Mouse (Mus musculus) 416B (cell line): ENCODE results near the gene Coq9.

Source experiments
- DNase-seq: peaks from one replicate; pipeline ENCODE4 v3.0.0; 2011; ENCODE audit warnings: low read depth

The Coq9 gene

DNA sequence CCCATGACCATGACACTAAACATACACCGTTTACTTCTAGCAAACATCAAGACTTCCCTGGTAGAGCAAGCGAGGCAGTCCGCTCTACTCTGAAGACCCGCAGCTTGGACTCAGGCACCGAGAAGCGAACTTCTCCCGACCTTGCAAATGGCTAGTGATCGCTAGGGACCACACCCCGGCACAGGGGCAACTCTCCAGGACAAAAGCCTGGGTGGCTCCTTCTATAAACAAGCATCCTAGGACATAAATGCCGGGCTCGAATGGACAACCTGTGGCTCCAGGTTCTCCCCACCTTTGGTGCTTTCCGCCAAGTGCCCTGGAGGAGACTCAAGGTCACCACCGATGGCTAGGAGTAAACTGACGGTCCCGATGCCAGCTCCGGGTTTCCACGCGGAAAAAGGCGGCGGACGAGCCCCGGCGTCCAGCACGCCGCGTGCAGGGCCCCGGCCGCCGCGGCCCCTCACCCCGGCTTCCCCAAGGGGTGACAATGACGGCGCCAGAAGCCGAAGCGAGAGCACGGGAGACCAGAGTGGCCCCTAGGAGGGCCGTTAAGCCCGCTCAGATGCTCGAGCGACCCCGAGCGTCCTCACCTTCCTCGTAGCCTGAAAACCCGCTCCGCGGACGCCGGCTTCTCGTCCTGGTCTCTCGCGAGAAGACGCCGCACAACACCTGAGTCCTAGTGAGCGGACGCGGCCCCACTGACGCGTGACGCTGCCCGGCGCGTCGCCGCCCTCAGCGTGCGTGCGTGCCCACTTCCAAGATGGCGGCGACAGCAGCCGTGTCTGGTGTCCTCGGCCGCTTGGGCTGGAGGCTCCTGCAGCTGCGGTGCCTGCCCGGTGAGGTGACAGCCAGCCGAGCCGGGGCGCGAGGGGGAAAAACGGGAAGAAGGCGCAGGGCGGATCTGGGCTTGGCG, at the start of gene Coq9, which contains the start of gene Ciapin1:
Gene Coq9, plus strand, starts transcription at position 660 of the 913 bp plus-strand sequence.
Gene Ciapin1, minus strand, starts transcription at position 697 of the 913 bp plus-strand sequence.
- DNase-seq, result peak; percentile 96

DNA sequence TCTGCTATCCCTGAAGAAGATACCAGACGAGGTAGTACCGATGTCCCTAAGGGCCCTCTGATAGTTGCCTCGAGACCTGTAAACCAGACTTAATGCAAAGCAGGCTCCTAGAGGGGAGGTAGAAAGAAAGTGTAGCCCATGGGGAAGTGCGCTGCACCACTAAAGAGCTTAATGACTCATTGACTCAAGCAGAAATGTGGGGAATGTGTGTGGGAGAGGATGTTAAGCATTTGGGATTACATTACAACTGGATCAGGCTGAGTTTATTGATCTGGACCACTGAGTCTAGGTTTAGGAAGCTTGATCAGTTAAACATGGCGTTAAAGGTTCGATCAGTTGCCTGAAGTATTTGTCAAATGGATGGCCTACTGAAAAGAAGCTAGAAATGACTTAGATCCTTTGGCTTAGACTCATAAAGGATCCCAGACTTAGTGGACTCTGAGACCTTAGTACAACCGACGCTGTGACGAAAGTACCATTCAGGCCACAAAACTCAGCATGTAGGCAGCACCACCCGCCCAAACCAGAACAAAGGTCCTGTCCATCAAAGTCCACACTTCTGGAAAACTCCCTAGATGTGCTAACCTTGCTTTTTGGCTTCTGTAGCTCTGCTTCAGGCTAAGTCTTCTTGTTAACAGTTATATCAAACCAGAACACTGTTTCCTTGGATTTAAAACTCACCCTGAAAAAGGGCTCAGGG, 48.7 kb upstream of the Coq9 start:
- no peak for DNase-seq

DNA sequence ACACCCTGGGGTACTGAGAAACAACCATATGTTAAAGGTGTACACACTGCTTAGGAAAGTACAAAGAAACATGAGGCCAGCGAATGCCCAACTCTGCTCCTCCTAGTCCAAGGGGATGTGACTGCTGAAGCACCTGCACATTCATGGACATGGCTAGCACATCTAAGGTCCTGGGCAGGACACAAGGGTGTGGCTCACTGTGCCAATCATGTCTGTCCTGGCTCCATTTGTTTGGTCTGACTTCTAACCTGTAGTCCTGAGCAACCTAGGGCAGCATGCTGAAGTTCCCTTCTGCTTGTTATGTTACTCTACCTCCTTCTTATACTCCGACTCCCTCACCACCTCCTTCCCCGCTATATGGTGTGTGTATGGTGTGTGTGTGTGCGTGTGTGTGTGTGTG, 43.8 kb upstream of the Coq9 start:
- no peak for DNase-seq

DNA sequence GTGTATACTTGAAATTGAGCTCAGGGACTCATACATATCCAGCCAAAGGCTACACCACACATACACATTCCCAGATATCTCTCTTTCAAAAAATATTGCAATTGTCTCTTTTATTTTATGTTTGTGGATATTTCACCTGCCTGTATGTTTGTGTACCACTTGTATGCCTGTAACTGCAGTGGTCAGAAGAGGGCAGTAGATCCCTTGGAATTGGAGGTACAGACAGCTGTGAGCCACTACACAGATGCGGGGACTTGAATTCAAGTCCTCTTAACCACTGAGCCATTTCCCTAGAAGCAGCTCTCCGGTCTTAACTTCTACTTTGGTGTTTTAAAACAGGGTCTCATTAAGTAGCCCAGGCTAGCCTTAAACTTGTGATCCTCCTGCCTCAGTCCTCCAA, 43.3 kb upstream of the Coq9 start:
- peak; percentile 72 for DNase-seq

DNA sequence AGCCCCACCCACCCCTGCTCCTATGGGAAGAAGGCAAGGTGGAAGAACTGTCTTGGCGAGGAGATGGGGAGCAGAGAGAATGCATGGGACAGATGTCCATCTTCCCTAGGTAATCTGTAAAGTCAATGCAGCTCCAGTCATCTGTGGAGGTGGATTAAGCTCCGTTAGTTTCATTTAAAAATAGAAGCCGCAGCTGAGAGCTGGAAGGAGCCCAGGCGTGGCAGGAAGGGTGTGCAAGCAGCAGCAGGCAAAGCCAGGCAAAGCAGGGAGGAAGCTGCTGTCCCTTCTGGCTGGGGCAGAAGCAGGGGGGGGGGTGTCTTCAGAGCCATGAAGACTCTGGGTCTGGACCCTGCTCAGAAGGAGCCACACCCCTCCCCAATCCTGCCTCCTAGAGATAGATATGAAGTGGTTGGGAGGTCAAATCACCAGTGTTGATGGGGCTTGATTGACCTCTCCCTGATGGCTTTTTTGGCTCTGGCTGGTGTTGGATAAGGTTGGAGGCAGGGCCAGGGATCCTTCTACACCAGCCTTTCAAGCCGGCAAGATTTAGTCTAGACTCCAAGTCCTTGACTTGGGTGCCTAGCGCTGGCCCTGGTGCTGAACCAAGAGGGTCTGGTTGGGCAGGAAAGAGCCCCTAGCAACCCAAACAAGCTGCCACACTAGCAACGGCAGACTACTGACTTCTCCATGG, 37.7 kb upstream of the Coq9 start:
- DNase-seq, result peak; percentile 55

DNA sequence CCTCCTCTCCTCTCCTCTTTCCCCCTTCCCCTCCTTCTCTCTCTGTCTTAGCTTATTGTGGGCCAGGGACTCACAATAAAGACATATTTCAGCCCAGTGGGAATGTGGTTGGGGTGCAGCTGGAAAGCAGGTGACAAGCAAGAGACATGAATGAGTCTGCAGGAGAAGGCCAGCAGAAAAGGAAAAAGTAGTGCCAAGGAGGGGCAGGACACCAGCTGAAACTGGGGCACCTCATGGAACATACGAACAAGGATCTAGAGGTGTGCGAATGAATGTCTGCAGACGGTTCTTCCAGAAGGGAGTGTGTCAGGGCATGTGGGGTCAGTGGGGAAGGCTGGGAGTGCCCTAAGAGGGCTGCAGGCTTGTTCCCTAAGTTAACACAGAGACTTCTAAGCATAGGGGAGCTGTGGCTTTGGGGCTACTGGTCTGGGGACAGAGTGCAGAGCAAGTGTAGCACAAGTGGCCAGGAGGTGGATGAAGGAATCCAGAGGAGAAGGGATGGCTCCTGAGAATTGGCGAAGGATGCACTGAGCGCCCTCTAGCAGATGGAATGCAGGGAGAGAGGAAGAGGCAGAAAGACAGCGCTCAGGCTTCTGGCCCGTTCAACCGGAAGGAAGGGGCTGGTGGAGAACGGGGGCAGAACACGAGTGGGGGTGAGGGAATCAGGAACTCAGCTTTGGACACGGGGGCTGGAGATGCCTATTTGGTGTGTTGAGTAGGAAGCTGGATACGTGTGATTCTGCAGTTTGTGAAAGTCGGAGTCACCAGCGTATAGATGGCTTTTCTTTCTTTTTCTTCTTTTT, 36.6 kb upstream of the Coq9 start:
- DNase-seq, result no peak

DNA sequence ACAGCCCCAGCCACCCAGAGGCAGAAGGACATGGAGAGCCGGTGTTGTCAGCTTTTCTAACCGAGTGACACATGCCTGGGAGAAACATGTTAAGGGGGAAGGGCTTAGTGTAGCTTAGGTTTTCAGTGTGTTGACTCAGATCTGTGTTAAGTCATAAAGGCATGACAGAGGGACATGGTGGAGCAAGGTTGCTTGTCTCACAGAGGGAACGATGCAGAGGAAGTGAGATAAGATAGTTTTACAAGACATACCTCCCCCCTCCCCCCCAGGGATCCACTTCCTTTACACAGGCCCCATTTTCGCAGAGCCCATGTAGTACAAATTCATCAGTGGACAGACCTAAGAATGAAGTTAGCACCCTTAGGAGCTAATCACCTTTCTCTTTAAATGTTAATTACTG, 35.7 kb upstream of the Coq9 start:
- DNase-seq, result peak; percentile 88

DNA sequence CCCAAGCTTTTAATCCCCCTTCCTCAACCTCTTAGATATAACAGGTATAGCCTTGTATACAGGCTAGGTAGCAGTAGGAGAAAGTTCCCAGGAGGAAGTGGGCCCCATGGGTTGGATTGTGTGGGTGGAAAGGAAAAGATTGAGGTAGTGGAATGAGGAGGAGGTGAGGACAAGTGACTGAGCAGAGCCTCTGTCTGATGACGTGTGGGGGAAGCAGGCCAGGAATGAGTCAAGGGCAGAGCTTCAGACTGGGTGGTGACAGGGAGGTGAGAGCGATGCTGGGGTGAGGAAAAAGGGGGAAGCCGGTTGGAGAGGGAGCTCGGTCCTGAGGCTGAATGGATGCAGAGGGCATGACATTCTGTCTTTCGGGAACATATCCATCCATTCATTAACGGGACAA, 34.6 kb upstream of the Coq9 start:
- DNase-seq, result peak; percentile 23

DNA sequence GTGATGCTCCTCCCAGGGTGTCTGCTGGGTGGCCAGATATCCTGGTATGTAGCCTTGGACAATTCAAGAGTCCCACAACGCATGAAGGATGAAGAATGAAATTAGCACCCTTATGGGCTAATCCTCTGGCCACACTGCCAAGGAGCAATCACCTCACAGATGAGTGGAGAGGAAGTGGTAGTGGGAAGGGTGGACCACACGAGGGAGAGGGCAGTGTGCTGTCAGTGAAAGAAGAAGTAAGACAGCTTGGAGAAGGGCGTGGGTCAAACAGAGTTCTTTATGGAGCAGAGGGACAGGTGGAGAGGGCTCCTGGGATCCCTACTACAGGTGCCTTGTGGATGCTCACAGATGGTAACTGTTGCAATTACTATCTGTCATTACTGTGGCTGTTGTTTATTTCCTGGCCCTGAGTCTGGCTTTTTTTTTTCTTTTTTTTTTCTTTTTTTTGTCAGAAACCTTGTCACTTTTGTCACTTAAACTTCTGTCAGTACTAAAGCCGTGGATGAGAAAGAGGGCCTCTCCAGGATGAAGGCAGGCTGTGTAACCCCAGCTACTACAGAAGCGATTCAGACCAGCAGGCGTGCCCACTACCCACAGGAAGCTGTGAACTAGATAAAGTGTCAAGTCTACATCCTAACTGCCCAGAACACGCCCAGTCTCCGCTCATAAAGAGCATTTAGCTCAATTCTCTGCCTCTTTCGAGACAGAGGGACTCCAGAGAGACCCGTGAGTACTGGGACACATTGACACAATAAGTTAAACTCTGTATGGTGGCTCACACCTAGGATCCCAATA, 33.4 kb upstream of the Coq9 start:
- peak; percentile 87 for DNase-seq

DNA sequence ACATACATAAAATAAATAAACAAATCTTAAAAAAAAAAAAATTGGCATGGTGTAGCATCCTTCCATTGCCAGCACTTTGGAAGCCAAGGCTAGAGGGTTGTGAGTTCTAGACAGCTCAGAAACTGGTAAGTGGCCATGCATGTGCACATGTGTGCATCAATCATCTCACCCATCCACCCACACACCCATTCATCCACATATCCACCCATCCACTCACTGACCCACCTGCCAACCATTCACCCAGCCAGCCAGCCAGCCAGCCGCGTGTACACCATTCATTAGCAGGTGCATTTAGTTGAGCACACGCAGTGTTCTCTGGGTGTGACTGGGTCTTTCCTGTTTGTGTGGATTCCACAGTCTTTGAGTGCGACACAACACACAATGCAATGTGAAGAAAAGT, 32.3 kb upstream of the Coq9 start:
- no peak for DNase-seq

DNA sequence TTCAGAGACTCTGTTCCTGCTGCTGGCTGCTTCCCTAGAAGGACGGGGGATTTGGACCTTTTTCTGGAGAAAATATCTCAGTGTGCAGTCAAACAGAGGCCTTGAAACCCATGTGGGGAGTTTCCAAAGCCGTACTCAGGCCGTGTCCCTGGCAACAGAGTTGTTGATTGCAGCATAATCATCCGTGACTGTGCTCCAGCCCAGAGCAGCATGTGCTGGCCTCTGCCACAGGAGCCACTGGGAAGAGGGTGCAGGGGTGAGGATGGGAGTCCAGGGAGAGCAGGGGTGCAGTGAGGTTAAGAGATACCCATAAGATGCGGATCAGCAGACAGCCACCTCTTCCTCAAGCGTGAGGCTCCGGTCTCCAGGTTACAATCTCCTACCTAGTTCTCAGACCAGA, 30.6 kb upstream of the Coq9 start:
- DNase-seq, result no peak

DNA sequence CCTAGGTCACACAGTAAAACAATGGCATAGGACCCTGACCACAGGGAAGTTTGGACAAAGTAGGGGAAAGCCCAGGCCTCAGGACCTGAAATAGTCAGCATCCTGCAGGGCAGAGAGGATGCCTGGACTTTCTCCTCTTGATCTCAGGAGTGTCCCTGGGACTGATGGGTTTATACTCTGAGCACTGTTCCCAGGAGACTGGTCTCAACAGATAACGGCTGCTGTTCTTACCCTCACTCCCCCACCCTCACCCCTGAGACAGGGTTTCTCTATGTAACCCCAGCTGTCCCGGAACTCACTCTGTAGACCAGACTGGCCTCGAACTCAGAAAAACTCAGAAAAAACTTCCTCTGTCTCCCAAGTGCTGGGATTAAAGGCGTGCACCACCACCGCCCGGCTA, 29.7 kb upstream of the Coq9 start:
- DNase-seq, result no peak

DNA sequence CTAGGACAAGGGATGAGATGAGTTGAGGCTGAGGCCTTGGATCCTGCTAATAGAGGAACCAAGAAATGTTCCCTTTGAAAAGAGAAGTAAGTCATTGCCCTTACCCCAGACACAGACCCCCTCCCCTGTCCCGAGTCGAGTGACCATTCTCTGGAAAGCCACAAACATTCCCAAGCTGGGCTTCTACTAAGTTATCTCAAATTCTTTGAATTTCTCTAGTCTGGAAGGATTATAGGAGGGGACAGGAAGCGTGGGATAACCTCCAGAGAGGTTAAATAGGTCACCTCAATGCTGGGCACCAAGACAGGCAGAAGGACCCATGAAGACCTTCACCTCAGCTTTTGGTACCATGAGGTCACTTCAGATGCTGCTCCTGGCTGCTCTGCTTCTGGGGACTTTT, 28.0 kb upstream of the Coq9 start, which contains the start of gene Ccl17:
Gene Ccl17, plus strand, starts transcription at position 301 of the 400 bp plus-strand sequence.
- no peak for DNase-seq

DNA sequence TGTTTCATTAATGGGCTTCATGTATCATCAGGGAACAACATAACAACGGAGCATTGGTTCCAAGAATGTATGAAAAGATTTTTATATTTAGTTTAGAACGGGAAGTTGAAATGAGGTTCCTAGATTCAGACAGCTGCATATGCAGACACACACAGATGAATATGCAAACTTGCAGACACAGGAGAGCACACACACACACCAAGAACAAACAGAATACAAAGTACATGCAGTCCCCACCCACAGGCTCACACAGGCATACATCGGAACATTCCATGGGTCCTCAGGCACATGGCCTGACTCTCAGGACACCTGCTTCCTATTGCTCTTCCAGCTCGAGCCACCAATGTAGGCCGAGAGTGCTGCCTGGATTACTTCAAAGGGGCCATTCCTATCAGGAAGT, 27.3 kb upstream of the Coq9 start:
- no peak for DNase-seq

DNA sequence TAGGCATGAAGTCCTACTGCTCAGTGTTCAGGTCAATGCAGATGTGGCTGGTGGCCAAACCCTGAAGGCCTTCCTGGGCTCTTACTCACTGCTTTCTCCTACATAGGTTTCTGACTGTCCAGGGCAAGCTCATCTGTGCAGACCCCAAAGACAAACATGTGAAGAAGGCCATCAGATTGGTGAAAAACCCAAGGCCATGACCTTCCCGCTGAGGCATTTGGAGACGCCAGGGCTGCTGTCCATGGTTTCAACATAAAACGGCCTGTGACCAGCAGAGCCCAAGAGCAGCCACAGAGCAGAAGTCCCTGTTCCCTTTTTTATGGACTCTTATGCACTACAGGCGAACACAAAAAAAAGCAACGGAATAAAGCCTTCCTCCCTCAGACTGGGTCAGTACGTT, 26.5 kb upstream of the Coq9 start:
- DNase-seq, result peak; percentile 20

DNA sequence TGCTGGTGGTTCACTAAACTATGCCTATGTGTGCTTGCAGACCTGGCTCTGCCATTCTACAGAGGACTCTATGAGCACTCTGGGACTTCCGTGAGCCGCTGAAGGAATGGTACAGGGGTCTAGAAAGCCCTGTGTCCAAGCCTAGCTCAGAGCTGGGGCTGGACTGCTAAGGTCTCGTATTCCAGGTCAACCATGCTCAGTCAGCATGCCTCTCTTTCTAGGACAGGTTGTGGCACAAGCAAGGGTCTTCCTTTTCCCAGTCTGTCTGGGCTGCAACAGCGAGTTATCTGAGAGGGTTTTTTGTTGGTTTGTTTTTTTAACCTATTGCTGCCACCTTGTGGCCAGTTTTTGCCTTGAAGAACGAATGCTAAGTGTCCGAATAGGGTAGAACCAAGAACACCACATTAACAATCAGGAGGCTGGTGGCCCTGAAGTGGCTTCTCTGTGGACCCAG, 25.4 kb upstream of the Coq9 start:
- DNase-seq, result peak; percentile 91

DNA sequence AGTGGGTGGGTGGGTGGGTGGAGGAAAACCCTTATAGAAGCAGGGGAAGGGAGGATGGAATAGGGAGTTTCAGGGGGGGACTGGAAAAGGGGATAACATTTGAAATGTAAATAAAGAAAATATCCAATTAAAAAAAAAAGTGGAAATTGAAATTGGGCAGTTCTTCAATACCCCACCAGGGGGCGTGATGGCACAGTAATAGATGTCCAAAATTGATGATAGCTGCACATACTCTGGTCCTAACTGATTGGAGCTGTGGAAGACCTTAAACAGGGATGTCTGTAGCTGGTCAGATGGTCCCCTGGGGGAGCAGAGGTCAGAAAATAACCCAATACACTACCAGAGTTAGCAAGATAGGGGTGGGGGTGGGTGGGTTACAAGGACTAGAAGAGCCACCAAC, 23.6 kb upstream of the Coq9 start:
- DNase-seq, result peak; percentile 56

DNA sequence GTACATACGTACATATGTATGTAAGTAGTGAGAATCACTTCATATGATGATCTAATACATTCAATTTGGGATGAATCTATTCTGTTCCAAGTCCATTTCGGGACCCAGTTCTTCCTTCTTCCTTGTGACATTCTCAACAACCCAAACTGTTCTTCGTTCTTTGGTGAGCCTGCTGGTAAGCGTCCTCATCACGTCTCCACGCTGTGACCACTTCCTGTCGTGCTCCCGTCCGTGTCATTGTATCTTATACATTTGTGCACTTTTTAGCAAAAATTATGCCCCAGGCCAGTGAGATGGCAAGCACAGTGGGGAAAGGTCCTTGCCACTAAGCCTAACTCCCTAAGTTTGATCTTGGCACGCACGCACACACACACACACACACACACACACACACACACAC, 20.2 kb upstream of the Coq9 start:
- DNase-seq, result no peak

DNA sequence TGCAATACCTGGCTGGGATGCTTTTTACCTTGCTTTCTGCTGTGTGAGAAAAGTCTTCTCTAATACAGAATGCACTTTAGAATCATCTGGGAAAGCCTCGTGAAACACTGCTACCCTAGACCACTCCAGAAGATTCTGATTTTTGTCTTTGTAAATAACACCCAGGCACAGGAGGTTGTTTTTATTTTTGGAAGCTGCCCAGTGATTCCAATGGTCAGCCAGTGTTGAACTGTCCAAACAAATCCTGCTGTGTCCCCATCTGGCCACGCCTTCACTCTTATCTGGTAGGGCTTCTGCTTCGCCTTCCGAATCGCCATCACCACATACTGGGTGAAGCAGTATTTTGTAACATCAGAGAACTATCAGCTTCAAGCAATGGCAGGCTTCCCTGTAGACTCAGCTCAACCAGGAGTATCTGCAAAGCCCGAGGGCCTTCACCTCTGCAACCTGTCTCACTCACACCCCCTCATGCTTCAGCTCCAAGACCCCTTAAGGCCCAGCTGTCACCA, 18.4 kb upstream of the Coq9 start:
- DNase-seq, result no peak

DNA sequence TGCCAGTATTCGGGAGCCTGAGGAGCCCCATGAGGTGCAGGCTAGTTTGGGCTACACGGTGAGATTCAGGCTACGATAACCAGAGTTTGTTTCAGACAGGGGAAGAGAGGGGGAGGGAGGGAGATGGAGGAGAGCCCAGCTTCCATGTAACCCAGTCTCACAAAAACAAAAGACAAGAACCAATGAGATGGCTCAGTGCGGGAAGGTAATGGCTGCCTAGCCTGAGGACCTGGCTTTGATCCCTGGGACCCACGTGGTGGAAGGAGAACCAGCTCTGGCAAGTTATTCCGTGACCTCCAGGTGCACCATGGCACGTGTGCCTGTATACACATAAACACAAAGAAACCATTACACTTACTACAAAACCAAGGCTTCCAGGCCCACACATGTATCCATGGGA, 17.6 kb upstream of the Coq9 start:
- DNase-seq, result no peak

DNA sequence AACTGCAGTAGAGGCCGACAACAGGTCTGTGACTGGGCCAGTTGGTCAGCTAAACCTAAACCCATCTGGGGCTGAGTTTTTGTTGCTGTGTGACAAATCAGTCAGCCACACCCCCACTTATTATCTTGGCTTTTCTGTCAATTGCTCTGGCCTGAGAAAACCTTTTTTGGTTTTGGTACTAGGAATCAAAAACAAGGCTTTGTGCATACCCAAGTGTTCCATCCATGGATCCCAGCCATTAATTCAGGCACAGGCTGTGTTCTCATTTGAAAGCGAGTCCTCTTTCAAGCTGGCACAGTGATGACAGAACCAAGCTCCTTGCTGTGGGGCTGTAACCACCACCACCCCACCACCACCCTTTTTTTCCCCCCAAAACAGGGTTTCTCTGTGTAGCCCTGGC, 16.7 kb upstream of the Coq9 start:
- DNase-seq, result no peak
